Mouse (Mus musculus): ENCODE measurements around the gene Dnah11.

Gene Dnah11

DNA sequence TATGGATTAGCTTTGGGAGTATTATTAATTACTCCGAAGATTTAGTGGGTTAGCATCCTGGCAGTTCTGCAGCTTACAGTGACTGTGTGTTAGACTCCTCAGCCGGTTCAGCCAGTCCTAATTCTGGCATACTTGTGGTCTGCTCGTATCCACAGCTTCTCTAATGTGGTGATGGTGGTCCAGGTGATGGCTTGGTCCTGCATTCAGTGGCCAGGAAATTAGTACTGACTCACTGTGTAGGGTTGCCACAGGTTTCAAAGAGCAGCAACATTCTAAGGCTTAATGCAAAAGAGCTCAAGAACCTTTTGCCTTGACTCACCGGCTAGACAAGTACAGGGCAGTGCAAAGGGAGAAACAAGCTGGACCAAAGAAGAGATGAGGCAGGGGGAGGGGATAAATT lies 103.9 kb downstream of the Dnah11 start:
- in situ Hi-C loops (cut with MboI, MseI), result no loop called here

DNA sequence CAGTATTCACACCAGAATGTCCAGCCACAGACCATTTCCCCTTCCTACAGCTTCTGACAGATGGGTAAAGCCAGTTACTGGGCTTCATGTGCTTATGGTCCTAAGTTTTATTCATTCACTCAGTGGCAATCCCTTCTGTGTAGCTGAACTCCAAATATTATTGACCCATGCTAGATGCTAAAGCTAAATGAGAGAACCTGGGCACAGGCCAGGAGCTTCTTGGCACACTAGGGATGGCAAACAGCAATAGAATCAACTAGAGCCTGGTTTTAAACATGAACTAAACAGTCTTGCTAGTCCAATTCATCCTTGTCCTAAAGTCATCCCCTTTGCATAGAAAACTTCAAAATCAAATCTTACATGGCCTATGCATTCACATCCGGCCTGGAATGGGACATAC lies 113.6 kb downstream of the Dnah11 start:
- in situ Hi-C loops (cut with MboI, MseI), result no loop called here

DNA sequence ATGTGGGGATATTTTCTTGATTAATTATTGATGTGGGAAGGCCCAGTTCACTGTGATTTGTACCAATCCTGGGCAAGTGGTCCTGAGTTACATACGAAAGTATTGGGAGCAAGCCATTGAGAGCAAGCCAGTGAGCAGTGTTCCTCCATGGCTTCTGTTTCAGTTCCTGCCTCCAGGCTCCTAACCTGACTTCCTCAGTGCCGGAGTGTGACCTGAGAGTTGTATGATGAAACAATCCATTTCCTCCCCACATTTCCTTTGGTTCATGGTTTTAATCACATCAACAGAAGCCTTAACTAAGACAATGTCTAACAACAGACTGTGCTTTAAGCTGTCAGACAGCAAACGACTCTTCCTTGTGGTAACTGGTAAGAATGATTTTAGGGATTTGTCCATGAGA lies 114.0 kb downstream of the Dnah11 start:
- in situ Hi-C loops (cut with MboI, MseI), result no loop called here

GRCm38 (mm10) chr12:118084134-118084533 lies 114.7 kb downstream of the Dnah11 start:
- in situ Hi-C loops (cut with MboI, MseI), result no loop called here

DNA sequence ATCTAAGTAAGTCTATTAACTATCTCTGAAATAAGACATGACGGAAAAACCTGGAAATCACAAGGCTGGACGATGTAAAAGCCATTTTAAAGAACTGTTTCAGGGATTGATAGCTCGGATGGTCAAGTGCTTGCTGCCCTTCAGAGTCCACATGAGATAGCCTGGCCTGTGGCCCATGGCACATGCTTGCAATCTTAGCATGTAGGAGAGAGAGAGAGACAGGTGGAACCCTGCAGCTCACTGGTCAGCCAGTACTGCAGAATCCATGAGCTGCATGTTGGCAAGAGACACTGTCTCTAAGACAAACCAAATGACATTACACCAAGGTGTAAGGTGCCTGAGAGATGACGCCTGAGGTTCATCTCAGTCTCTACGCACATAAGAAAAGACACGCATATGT lies 118.4 kb downstream of the Dnah11 start:
- in situ Hi-C loops (cut with MboI, MseI), result no loop called here

GRCm38 (mm10) chr12:118078434-118078989 lies 120.3 kb downstream of the Dnah11 start:
- in situ Hi-C loops (cut with MboI, MseI), result no loop called here

GRCm38 (mm10) chr12:118076802-118077201 lies 122.0 kb downstream of the Dnah11 start:
- in situ Hi-C loops (cut with MboI, MseI), result no loop called here

GRCm38 (mm10) chr12:118072181-118072872 lies 126.5 kb downstream of the Dnah11 start:
- in situ Hi-C loops (cut with MboI, MseI), result no loop called here

- in situ Hi-C loops (cut with MboI, MseI), result no loop called here
Observed at GRCm38 (mm10) chr12:118071667-118072066, 127.2 kb downstream of the Dnah11 start.

DNA sequence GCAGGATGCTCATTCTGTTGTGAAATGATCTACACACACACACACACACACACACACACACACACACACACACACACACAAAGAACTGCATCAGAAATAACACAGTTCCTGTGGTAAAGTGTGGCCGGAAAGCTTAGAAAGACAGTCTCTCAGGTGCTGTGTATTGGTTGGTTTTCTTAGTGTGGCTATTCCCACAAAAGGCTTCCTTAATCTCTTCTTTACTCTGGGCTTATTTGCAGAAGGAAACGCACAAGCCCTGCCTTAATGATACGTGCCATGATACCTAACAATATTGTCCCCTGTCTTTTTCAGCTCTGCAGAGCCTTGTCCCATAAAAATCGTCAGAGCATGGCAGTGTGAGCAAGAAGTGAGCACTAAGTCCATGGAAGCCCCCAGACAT lies 130.1 kb downstream of the Dnah11 start:
- in situ Hi-C loops (cut with MboI, MseI), result no loop called here

- in situ Hi-C loops (cut with MboI, MseI), result no loop called here
Observed at GRCm38 (mm10) chr12:118062343-118062742, 136.5 kb downstream of the Dnah11 start.

GRCm38 (mm10) chr12:118056876-118057275 lies 142.0 kb downstream of the Dnah11 start:
- in situ Hi-C loops (cut with MboI, MseI), result no loop called here

GRCm38 (mm10) chr12:118045381-118045780 lies 153.5 kb downstream of the Dnah11 start:
- in situ Hi-C loops (cut with MboI, MseI), result no loop called here

GRCm38 (mm10) chr12:118043130-118043647 lies 155.7 kb downstream of the Dnah11 start:
- in situ Hi-C loops (cut with MboI, MseI), result no loop called here

- in situ Hi-C loops (cut with MboI, MseI), result no loop called here
Observed at GRCm38 (mm10) chr12:118042196-118042595, 156.6 kb downstream of the Dnah11 start.

GRCm38 (mm10) chr12:118034990-118035389 lies 163.9 kb downstream of the Dnah11 start:
- in situ Hi-C loops (cut with MboI, MseI), result no loop called here

DNA sequence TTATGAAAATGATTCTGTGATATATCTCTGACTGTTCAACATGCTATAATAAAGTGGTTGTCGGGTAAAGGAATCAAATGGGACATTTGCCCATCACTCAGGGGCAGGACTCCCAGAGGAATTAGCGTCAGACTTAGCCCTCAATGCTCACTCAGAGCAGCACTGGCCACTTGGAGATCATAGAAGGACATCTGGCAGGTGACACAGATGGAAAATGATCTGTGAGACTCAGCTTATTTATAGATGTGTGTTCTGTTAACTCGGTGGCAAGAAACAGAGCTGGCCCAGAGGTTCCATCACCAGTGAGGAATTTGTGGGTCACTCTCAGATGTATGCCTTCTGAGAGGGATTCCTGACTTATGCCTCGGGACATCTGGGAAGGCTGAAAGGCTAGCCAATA lies 173.1 kb downstream of the Dnah11 start:
- in situ Hi-C loops (cut with MboI, MseI), result no loop called here

GRCm38 (mm10) chr12:118018936-118019335 lies 179.9 kb downstream of the Dnah11 start:
- in situ Hi-C loops (cut with MboI, MseI), result no loop called here

DNA sequence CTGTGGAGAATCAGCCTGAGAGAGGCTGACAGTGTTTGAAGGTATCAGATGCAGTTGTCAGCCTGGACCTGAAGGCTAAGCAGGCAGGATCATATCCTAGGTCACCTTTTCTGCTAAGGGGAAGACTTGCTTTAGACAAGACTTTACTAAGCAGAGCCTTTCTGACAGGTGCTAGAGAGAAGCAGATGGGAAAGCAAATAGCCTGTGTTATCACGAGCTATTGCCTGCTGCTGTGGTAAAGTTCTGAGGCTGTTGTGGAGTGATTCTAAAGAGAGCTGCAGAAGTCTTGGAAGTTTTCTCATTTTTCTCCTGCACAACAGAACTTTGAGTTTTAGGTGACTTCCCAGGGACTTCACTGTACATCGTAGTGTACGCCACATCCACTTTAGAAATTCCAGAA lies 185.0 kb downstream of the Dnah11 start:
- in situ Hi-C loops (cut with MboI, MseI), result no loop called here

GRCm38 (mm10) chr12:118011921-118012320 lies 186.9 kb downstream of the Dnah11 start:
- in situ Hi-C loops (cut with MboI, MseI), result no loop called here

- in situ Hi-C loops (cut with MboI, MseI), result loop anchor here (5.0 to 10.0 kb wide), 3 partner anchors 382 to 860 kb away; no protein-coding TSS in a partner anchor
Observed at GRCm38 (mm10) chr12:117994938-117995337, 203.9 kb downstream of the Dnah11 start.

DNA sequence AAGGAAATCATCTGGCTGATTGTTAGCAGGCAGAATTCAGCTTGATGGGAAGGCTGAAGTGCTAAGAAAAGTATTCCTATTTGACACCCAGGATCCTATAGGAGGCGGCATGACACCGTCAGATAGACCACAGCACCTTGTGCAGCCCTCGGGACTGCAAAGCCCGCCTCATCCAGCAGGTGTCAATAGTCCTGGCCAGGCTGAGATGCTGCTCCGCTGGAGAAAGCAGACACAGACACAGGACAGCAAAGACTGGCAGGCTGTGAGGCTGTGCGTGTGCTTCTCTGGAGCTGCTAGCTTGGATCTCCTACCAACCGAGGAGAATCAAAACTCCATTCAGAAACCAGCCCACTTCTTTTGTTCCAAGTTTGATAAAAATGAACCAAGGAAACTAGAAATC lies 205.3 kb downstream of the Dnah11 start:
- in situ Hi-C loops (cut with MboI, MseI), result loop anchor here (5.0 to 10.0 kb wide), 3 partner anchors 384 to 861 kb away; no protein-coding TSS in a partner anchor
